Mouse (Mus musculus) ZHBTc4 (cell line): ENCODE results near the gene Slc40a1.

Experiments
- DNase-seq: peaks from one replicate; pipeline ENCODE4 v3.0.0-alpha.2; 2011; ENCODE audit warnings: low read depth, low spot score

The Slc40a1 gene

DNA sequence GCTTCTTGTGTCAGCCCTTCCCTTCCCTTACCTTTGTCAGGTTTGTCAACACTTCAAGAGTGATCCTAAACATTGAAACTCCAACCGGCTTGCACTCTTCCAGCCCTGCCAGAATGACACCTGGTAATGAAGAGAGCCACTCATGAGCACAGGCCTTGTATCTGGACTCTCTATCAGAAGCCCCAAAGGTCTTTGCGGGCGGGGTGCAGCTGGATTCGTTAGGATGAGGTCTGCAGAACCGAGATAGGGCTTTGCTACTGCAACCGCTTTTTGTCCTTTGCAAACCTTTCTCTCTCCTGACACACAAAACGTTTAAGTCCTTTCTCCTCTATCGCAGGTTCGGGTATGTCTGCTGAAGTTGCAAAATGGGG lies at the start of gene Slc40a1:
Slc40a1 (minus strand) TSS at position 131 of the 371 bp plus-strand sequence.
- peak; percentile 8 for DNase-seq

DNA sequence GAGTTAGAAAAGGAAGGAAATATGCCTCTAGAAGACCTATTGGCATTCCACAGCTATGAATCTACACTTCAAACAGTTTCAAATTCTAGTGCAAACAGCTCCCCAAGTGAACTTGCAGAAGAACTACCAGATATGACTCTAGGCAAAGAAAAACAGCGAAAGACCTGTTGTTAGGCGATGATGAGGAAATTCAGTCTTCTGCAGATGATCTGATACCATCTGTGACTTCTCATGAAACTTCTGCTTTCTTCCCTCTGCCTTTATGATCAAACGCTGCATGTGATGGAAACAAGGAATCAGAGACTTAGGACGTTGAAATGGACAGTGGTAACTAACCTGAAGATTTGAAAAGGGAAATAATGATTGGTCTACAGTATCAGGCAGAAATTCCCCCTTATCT lies 45.0 kb upstream of the Slc40a1 start:
- no peak for DNase-seq

DNA sequence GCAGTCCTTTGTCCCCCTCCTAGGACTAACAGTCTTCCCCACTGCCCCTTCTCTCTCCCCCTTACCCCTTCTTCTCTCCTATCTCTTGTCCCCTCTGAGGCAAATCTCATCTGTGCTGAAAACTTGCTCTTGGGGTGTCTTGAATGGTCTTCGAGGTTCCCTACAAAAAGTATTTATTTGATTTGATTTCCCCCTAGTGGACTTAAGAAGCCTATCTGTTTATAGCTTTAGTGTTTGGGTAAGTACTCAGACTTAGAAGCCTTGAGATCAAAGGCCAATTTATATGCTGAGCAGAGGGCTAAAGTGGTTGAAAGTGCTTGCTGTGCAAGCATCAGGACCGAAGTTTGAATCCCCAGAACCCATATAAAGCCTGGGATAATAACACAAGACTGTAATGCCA lies 22.7 kb upstream of the Slc40a1 start:
- no peak for DNase-seq

DNA sequence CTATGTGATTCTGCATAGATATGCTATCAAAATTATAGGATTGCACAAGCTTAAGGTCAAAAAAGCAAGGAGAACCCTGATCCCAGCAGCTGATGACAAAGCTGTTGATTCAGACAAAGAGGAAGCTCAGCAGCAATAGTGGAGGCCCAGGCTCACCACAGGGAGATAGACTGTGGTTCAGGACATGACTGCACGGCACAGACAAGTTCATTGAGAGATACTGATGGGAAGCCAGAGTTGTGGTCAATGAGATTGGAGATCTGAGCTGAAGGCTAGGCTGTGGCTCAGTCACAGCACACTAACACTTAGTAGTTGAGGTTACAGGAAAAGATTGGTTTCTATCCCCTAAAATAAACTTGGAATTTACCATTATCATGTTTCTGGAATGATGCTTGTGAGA lies 21.5 kb upstream of the Slc40a1 start:
- no peak for DNase-seq

DNA sequence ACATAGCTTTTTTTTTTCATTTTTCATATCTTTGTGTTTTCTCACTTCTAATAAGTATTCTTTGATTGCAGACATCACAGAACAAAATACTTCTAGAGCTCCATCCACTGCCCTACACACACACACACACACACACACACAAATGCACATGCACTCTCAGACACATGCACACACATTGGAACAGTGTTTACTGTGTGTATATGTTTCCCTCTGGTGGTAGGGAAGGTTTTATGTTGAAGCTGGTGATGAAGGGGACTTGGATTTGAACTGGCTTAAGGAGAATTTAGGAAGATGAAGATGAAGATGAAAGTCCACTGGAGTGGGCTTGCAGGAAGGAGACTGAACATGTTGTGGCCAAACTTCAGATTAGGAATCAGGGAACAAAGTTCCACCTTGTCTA lies 4.8 kb upstream of the Slc40a1 start:
- no peak for DNase-seq

DNA sequence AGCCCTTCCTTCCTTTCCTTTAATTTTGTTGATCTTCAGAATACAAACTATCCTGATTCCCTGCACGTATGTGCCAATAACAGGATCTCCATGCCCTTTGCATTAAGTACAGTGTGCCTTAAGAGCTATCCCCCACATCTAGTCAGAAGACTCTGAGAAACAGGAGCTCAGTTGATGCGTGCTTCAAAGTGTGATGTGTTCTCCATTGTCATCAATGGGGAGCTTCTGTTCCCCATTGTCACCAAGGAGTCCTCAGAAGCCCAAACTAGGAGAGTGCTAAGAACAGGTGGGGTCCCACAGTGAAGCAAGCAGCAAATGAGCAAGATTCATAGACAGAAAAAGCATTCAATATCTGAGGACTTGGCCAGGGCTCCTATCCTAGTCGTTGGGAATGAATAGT lies 588 bp upstream of the Slc40a1 start:
- DNase-seq: no peak

DNA sequence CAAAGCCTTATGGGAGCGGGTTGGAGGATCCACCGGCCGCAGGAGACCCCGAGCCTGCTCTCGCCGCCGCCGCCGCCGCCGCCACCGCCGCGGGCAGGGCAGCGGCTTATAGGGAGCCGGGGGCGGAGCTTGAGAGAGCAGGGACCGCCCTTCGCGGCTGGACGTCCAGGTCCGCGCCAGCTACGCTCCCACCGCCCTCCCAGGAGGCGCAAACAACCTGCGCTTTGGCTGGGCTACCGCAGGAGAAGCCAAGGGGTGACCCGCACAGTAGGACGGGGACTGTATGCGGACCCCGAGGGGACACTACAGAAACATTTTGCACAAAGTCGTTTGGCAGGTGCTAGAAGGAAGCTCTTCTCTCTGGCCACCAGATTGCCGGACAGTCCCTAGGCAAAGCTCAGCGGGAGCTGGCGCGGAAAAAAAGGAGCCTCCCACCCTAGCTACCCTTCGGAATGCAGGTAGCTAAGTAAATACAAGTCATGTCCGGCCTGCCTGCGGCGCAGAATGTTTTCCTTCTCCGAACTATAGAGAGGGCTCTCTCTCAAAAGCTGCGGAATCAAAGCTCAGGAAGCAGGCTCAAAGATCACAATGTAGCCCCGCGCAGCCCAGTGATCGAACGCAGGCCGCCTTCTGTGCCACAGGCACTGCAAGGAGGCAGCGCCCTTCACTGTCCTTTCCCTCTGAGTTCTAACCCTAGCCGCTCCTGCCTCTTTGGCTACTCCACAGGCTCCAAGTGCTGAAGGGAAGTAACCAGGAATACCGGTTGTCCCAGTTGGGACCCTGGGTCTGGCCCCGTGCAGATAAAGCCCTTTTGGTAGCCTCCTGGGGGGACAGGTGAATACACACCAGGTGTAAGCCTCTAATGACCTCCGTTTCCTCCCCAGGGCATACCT lies 577 bp downstream of the Slc40a1 start:
- peak; percentile 84 for DNase-seq

DNA sequence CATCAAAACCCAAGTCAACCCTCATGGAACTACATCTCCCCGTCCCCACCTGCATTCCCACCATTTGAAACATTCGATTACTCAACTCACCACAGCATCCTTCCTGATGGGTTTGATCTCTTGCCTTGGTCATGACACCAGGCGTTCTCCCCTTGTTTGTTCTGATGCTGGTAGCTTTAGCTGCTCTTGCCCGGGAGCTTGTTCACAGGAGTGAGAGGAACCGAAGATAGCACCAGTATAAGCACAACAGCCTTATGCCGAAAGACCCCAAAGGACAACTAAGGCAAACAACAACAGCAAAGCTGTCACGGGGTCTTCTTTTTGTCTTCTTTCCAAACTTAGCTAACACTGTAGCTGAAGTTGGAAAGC lies 1.2 kb downstream of the Slc40a1 start:
- DNase-seq: no peak

DNA sequence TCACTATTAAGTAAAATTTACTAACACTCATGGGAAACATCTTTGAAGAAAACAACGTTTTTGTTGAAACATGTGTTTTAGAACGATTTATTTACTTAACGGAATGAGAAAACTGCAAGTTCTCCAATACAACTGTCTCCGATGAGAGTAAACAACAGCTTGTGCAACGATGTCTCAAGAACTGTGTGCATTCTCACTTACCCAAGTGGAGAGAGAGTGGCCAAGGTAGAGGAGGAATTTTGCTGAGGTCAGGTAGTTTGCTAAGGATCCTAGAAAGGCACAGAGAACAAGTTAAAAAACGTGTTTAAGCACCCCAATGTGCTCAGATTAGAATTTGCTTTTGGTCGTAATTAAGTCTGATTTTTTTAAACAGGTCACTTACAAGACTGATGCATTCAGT lies 1.8 kb downstream of the Slc40a1 start:
- DNase-seq: no peak

DNA sequence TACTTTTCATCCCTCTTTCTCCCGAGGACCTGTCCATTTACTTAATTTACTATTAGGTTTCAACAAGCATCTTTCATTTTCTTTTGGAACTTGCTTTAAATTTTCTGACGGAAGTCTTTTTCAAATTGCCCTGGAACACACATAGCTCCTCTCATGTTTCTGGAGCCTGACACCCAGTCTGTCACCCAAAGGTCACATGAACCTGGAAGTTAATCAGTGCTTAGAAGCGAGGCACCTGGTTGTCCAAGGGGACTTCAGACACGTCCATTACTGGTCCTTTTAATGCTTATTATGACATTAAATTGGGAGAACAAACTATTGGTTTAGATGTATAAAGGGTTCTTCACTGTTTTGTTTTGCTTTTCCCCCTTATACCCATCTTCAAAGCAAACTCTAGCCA lies 3.0 kb downstream of the Slc40a1 start:
- no peak for DNase-seq

DNA sequence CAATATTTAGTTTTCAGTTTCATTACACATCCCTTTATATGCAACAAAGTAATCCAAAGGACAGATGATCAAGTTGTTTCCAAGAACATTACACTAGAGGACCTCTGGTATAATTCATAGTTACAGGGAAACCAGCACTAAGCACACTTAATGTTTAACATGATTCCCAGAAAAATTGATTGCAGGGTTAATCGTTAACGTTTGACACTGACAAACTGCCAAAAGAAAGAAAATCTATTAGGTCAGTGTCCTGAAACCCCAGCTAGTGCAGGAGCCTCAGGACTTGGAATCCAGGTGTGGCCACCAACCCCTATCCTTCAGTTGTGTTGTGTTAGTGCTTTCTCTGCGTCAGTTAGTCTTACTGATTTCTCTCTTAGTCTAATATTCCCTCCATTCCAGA lies 5.6 kb downstream of the Slc40a1 start:
- no peak for DNase-seq

DNA sequence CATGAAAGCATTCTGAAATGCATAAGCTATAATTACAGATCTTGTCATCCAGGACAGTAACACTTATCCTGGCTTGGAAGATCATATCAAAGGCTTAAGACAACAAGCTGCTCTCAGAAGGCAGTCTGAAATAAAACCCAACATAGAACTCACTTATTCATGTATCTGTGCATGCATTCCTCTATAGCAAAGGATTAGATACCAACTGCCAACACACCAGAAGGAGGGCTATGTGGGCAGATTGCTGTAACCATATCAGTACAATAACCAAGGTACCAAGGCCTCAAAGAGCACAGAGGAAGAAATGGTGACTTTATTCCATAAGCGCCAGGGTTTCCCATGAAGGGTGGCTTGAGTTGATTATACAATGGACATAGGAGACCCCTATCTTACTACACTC lies 6.6 kb downstream of the Slc40a1 start:
- no peak for DNase-seq

DNA sequence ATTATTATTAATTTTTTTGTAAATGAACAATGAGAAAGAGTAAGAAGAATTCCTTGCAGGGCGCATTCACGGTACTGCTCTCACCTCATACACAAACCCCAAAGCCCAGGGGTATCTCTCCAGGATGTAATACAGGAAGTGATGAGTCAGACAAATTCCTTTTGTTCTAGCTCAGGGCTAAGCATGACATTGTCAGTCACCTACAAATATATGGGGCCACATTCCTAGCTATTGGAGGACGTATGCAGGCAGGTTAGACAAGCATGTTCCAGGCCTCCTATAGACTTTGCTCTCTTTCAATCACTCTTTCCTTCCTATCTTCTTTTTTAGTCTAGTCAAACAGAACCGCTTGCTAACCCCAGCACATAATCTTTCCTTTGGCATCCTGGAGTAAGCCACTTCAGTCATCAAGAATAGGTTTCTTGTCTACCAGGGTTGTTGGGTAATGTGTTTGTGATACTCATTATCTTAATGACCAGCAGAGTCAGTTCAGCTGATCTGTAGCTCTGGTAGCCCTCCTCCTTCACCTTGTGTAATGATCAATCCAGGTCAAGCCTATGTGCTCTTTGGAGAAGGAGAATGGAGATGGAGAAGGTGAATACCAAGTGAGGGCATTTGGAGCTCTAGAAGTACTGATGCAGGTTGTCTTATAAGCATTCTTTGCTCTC lies 9.1 kb downstream of the Slc40a1 start:
- DNase-seq: no peak

DNA sequence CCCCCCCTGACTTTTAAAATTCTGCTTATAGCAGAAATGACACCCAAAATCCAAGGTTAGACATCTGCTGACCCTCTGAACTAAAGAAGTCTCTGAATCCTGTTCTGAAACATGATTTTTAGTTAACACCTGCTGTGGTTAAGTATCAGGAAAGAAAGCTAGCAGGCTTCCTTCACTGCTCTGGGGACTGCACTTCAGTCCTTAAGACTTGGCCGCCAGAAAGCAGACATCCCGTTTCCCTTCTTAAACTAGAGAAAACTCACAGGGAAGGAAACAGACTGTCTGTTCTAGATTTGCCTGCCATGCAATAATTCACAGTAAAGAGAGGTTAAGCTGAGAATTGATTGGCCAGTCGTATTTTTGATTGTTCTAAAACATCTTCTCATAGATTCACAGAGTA lies 10.1 kb downstream of the Slc40a1 start:
- DNase-seq: no peak

DNA sequence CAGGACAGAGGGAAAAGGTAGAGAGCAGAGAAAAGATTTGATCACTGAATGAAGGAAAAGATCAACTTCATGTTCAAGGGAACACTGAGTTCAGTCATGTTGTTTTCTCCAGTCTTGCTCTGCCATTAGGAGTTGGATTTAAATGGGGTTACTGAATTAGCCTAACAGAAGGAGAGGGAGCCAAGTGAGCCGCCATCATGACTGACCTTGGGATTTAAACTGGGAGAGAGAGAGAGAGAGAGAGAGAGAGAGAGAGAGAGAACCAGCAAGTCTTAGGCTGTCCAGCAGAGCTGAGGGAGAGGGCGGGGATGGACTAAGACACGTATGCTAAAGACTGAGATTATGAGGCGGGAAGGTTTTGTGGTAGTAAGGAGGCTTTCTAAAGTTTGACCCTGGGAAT lies 12.1 kb downstream of the Slc40a1 start:
- DNase-seq: peak; percentile 51

DNA sequence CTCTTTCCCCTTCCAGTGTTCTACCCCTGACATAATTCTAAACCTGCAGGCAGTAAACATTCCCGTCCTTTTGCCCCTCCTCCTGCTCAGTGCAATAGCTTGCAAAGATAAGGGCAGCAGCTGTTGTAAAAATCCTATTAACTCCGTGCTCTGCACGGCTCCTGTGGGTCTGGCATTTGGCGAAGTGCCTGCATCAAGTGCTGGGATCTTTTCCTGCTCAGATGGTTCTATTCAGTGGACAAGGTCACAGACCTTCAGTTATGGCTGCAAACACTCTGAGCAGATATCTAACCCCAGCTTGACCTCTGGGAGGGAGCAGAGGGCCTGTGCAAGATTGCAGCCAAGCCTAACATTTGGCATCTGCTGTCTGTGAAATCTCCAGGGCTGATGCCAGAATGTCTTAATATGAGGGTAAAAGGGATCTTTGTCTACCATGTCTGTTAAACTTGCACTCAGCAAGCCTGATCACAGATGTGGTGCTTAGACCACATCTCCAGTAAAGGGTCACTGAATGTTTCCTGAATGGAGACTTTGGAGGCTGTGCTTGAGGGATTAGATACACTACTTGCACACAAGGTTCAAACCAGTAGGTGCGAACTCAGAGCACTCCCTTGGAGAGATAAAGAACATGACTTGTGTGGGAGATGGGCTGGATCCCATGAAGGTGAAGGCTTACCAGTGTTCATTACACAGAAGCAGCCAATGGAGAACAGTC lies 21.1 kb downstream of the Slc40a1 start:
- DNase-seq: no peak

DNA sequence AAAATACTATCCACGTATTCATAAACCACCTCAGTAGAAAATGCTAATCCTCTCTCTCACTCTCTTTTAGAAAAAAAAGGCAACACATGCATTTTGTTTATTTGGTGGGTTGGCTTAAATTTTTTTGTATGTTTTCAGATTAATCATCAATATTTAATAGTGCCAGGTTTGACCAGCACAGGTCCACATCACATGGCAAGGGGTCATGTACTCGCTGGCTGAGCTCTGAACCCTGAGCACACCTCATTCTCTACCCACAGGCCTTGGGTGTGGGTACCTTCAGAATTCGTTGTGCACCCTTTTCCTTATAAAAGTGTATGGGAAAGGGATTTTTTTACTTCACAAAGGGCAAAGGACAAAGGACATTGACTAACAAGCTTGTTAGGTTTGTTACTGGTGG lies 22.2 kb downstream of the Slc40a1 start:
- DNase-seq: no peak

DNA sequence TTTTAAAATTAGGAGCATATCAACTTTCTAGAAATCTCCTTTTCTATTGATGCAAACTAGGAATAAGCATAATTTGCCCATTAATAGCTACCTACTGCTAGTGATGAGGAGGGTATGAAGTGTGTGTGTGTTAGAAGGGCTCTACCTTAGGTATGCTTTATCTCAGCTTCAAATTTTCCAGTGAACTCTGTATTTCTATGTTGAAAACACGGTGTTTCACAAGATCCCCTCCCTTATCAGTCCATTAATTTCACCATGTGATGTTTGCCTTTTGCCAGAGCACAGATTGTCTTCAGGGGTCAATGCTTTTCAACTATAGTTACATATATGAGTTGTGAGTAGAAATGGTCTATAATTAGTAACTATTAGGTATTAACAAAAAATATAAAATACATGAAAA lies 28.3 kb downstream of the Slc40a1 start:
- DNase-seq: no peak

DNA sequence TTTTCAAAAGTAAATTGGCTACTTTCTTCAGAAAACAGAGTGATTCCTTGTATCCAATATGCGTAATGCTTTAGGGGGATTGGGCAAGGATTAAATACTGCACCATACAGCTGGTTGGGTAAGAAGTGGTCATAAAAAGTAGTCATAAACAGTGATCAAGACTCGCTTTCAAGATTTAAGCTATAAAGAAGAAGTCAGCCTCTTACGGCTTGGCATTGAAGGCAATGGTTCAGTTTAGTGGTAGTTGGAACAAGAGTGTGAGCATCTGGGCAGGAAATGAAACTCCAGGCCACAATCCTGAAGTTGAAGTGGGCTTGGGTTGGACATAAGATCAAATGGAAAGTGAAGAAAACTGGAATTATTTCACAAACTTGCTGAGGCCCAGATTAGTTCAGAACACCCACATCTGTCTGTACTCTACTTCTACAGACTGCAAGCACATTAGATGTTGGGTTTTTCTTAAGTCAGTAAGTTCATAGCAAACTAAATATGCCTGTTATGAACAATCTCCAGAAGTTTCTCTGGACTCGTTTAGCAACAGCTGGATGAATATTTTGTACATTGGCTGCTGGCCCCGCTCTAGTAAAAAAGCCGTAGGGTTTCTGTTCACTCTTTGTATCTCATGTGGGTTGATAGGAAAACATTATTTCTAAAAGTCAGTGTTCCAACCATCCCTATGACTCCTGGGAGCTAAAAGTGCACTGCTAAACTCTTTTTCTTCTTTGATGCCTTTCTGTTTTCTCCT lies 32.0 kb downstream of the Slc40a1 start:
- DNase-seq: no peak

DNA sequence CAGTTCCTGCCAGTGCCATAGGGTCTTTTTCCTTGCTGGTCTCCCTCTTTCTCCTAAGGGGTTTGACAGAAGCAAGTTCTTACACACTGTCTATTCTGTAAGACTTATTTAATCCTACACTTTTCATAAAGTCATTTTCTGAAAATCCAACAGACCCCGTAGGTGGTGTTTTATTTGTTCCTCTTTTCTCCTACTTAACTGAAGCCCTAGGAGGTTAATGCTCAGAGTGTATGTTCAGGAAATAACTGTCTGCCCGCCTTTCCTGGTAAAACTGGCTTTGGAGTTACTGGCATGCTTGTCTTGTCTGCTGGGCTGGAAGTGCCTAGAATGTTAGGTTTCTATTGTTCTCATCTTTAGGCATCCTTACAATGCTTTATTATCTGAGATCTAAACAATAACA lies 34.3 kb downstream of the Slc40a1 start:
- no peak for DNase-seq

DNA sequence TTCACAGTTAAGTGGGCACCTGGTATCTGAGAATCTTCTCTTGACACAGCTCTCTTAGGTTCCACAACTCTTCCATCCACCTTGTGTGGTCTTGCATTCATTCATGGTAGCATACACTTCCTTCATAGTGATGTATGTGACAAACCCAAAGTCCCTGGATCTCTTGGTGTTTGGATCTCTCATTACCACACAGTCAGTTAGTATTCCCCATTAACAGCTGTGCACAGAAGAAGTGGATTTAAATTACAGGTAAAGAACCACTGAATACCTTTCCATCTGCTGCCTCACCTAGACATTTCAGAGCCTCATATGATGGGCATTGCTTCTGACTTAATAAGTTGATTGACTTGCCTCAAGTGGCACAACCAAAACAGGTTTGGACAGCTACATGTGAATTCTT lies 36.1 kb downstream of the Slc40a1 start, which contains the start of gene Gm5269:
Gm5269 (minus strand) TSS at position 101 of the 400 bp plus-strand sequence.
- DNase-seq: no peak

DNA sequence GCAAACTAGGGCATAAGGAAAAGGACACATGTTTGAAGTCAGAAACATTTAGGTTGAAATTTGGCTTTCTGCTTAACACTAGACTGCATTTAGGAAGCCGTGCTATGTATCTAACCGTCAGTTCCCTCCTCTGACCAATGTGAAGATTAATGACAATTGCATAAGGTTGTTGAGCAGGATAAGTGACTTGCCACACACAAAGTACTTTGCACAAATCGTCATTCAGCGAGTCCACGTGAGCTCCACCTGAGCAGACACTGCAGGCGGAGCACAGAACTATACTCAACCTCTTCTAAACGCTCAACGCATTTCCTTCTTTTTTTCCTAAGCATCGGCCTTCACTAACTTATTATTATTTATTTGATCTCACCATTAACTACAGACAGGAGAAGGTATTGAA lies 39.5 kb downstream of the Slc40a1 start:
- no peak for DNase-seq
